Mouse (Mus musculus): ENCODE measurements around the gene Zfhx2.

The Zfhx2 gene

GRCm38 (mm10) chr14:55095671-55096070 is 3.5 kb upstream of the Zfhx2 start:
- DNase-seq (ENCODE audit: low read depth, low spot score): no peak
- Histone ChIP-seq H3K36me3 (ENCODE audit: control insufficient read depth, insufficient read depth, low read length, poor library complexity, severe bottlenecking) (peaks cover 3% of the 10 kb centered on the region), H3K27me3 (ENCODE audit: control insufficient read depth, insufficient read depth, low read length, poor library complexity, severe bottlenecking) (no peaks in the 10 kb centered on the region)

- no peak for DNase-seq (ENCODE audit: low read depth, low spot score)
- Histone ChIP-seq H3K27me3 (ENCODE audit: control insufficient read depth, insufficient read depth, low read length, poor library complexity, severe bottlenecking) (no peaks in the 10 kb centered on the region), H3K36me3 (ENCODE audit: control insufficient read depth, insufficient read depth, low read length, poor library complexity, severe bottlenecking) (no peaks in the 10 kb centered on the region; the same call in 1 of the 2 replicates)
Measured at GRCm38 (mm10) chr14:55095263-55095662, 3.1 kb upstream of the Zfhx2 start.

GRCm38 (mm10) chr14:55094704-55095231 is 2.6 kb upstream of the Zfhx2 start, which contains the start of gene Thtpa:
TSS of gene Thtpa (plus strand) at chr14:55094784.
- Histone ChIP-seq H3K36me3 (ENCODE audit: control insufficient read depth, insufficient read depth, low read length, poor library complexity, severe bottlenecking) (no peaks in the 10 kb centered on the region; the same call in 1 of the 2 replicates), H3K27me3 (ENCODE audit: control insufficient read depth, insufficient read depth, low read length, poor library complexity, severe bottlenecking) (no peaks in the 10 kb centered on the region)
- DNase-seq (ENCODE audit: low read depth, low spot score): peak; percentile 63

GRCm38 (mm10) chr14:55093927-55094326 is 1.8 kb upstream of the Zfhx2 start:
- Histone ChIP-seq H3K27me3 (ENCODE audit: control insufficient read depth, insufficient read depth, low read length, poor library complexity, severe bottlenecking) (no peaks in the 10 kb centered on the region), H3K36me3 (ENCODE audit: control insufficient read depth, insufficient read depth, low read length, poor library complexity, severe bottlenecking) (no peaks in the 10 kb centered on the region; the same call in 1 of the 2 replicates)
- DNase-seq (ENCODE audit: low read depth, low spot score): peak; percentile 53

GRCm38 (mm10) chr14:55091209-55091865 is 787 bp downstream of the Zfhx2 start:
- no peaks in the 10 kb centered on the region for H3K27me3 ChIP-seq (ENCODE audit: control insufficient read depth, insufficient read depth, low read length, poor library complexity, severe bottlenecking)
- H3K36me3 ChIP-seq (ENCODE audit: control insufficient read depth, insufficient read depth, low read length, poor library complexity, severe bottlenecking): no peaks in the 10 kb centered on the region
- DNase-seq (ENCODE audit: low read depth, low spot score): no peak

GRCm38 (mm10) chr14:55089199-55089947 is 2.8 kb downstream of the Zfhx2 start:
- no peaks in the 10 kb centered on the region for H3K36me3 ChIP-seq (ENCODE audit: control insufficient read depth, insufficient read depth, low read length, poor library complexity, severe bottlenecking)
- peak; percentile 41 for DNase-seq (ENCODE audit: low read depth, low spot score)

GRCm38 (mm10) chr14:55086009-55086514 is 6.1 kb downstream of the Zfhx2 start:
- no peak for DNase-seq (ENCODE audit: low read depth, low spot score)

More at GRCm38 (mm10) chr14:55089199-55089947, 2.8 kb downstream of the Zfhx2 start:
- no peaks in the 10 kb centered on the region for H3K27me3 ChIP-seq (ENCODE audit: control insufficient read depth, insufficient read depth, low read length, poor library complexity, severe bottlenecking)

GRCm38 (mm10) chr14:55085324-55086008 is 6.7 kb downstream of the Zfhx2 start:
- Histone ChIP-seq H3K36me3 (ENCODE audit: control insufficient read depth, insufficient read depth, low read length, poor library complexity, severe bottlenecking) (no peaks in the 10 kb centered on the region), H3K27me3 (ENCODE audit: control insufficient read depth, insufficient read depth, low read length, poor library complexity, severe bottlenecking) (no peaks in the 10 kb centered on the region)
- no peak for DNase-seq (ENCODE audit: low read depth, low spot score)

More at GRCm38 (mm10) chr14:55086009-55086514, 6.1 kb downstream of the Zfhx2 start:
- Histone ChIP-seq H3K27me3 (ENCODE audit: control insufficient read depth, insufficient read depth, low read length, poor library complexity, severe bottlenecking) (no peaks in the 10 kb centered on the region), H3K36me3 (ENCODE audit: control insufficient read depth, insufficient read depth, low read length, poor library complexity, severe bottlenecking) (no peaks in the 10 kb centered on the region)

- no peak for DNase-seq (ENCODE audit: low read depth, low spot score)
- H3K27me3 ChIP-seq (ENCODE audit: control insufficient read depth, insufficient read depth, low read length, poor library complexity, severe bottlenecking): no peaks in the 10 kb centered on the region
- no peaks in the 10 kb centered on the region for H3K36me3 ChIP-seq (ENCODE audit: control insufficient read depth, insufficient read depth, low read length, poor library complexity, severe bottlenecking)
Measured at GRCm38 (mm10) chr14:55083481-55083880, 8.6 kb downstream of the Zfhx2 start.

- Histone ChIP-seq H3K27me3 (ENCODE audit: control insufficient read depth, insufficient read depth, low read length, poor library complexity, severe bottlenecking) (no peaks in the 10 kb centered on the region), H3K36me3 (ENCODE audit: control insufficient read depth, insufficient read depth, low read length, poor library complexity, severe bottlenecking) (no peaks in the 10 kb centered on the region)
- no peak for DNase-seq (ENCODE audit: low read depth, low spot score)
Measured at GRCm38 (mm10) chr14:55081105-55081504, 11.0 kb downstream of the Zfhx2 start.

GRCm38 (mm10) chr14:55079214-55079970 is 12.7 kb downstream of the Zfhx2 start:
- DNase-seq (ENCODE audit: low read depth, low spot score): peak; percentile 84
- Histone ChIP-seq H3K27me3 (ENCODE audit: control insufficient read depth, insufficient read depth, low read length, poor library complexity, severe bottlenecking) (no peaks in the 10 kb centered on the region), H3K36me3 (ENCODE audit: control insufficient read depth, insufficient read depth, low read length, poor library complexity, severe bottlenecking) (no peaks in the 10 kb centered on the region)

GRCm38 (mm10) chr14:55078366-55078989 is 13.6 kb downstream of the Zfhx2 start:
- H3K27me3 ChIP-seq (ENCODE audit: control insufficient read depth, insufficient read depth, low read length, poor library complexity, severe bottlenecking): no peaks in the 10 kb centered on the region
- H3K36me3 ChIP-seq (ENCODE audit: control insufficient read depth, insufficient read depth, low read length, poor library complexity, severe bottlenecking): no peaks in the 10 kb centered on the region
- DNase-seq (ENCODE audit: low read depth, low spot score): no peak

GRCm38 (mm10) chr14:55077481-55078365 is 14.4 kb downstream of the Zfhx2 start:
- H3K36me3 ChIP-seq (ENCODE audit: control insufficient read depth, insufficient read depth, low read length, poor library complexity, severe bottlenecking): no peaks in the 10 kb centered on the region
- no peaks in the 10 kb centered on the region for H3K27me3 ChIP-seq (ENCODE audit: control insufficient read depth, insufficient read depth, low read length, poor library complexity, severe bottlenecking)
- DNase-seq (ENCODE audit: low read depth, low spot score): no peak
